Mouse (Mus musculus) liver, embryonic 14.5 days (tissue): ENCODE measurements around the gene Paqr7.

Experiments
- CTCF ChIP-seq: IDR thresholded peaks from 2 replicates; pipeline ENCODE4 v1.5.1; 2016; ENCODE audit warnings: antibody characterized with exemption, low read depth, control low read depth
- EP300 ChIP-seq: IDR thresholded peaks from 2 replicates; pipeline ENCODE4 v1.6.1; 2016; ENCODE audit warnings: antibody characterized with exemption, low read depth

DNA sequence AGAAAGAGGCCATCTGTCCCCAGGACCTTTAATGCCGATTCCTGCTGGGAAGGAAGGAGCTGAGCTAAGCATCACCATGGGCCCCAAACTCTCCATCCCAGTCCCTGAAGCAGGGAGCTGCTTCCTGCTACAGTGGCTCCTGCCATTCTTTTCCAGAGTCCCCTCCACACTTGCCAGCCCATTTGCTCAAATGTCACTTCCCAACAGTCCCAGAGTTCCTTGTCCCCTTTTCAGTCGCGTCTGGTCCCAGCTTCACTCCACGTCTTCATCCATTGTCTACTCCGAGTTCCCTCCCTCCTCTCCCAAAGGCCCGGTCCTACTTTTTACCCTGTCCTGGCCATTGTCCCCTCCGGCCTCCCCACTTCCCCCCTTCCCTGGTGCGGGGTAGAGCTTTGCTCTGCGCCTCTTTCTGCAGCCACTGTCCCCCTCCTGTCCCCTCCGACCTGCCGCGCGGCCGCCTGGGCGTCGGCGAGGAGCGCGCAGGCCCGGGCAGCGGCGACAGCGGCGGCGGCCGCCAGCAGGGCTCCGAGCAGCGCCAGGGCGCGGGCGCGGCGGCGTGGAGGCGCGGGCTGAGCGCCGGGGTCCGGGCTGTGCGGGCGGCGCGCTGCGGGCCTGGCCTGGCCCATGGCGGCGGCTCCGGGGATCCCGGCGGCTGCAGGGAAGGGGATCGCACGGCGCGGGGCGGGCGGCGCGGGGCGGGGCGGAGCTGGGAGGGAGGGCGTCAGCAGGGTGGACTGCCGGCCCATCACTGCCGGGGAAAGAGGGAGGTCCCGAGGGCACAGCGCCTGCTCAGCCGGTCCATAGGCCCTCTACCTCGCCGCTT, 55.2 kb downstream of the Paqr7 start, which contains the start of gene Selenon:
- TF ChIP-seq CTCF (no peak), EP300 (no peak)
